Mouse (Mus musculus) c-Kit-positive CD71-positive TER-119-positive erythroid progenitor cells, embryonic 14.5 days (primary cell): ENCODE measurements at regions not wholly inside any gene's neighbourhood (a gene's known extent, or its start where the extent isn't known, plus 50 kb on each side); places are given as distances from the start of the nearest gene placed in this dataset.
"Not testable (repeated sequence)": the region's sequence is repeated elsewhere in the genome, so short reads cannot be mapped to it uniquely, and the experiment has no call there.

ENCODE experiments used
- DNase-seq: peaks from one replicate; pipeline ENCODE4 v3.0.0-alpha.2; 2013; ENCODE audit warnings: low spot score

DNA sequence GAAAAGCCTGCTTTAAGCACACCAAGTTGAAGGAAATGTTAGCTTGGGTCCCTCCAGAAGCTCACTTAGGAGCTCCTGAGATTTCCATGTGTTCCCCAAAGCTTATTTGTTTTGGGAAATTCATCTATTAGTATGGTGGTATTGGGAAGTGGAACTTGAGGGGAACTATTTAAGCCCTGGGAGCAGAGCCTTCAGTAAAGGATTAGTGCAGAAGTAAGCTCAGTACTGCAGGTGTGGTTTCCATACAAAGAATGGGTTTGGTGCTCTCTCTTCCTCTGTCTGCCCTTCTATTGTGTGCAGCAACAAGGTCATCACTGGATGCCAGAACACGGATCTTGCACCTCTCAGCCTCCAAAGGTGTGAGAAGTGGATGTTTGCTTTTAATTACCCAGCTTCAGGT lies 57.2 kb downstream of the Foxa2 start:
- no peak for DNase-seq

DNA sequence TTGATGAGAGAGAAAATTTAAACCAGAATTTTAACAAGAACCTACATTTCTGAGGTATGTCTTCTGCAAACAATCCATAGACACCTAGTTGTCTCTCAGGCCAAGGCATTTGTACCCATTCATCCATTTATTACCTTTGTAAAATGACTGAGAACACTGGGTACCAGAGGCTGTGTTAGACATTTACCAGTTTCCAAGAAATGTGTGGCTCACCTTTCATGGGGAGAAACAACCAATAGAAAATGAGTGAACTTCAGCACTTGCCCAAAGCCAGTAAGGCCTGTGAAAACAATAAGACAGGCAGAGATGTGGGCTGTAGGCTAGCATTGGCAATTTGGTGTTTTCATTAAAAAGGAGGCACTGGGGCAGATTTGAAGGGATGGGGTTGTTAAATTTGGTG lies 58.2 kb downstream of the Foxa2 start:
- no peak for DNase-seq

DNA sequence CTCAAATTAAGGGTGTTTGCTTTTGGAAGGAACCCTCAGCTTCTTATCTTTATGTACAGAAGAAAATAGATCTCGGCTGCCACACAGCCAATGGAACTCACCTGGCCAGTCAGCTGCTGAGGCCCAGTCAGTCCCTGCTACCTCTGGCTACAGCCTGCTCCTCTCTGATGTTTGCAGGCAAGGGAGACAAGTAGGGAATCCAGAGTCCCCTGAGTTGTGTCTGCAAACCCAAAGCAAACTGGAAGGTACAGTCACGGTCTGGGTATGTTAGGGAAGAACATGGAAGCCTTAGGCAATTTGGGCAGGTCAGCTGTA lies 61.6 kb downstream of the Foxa2 start:
- DNase-seq: no peak

DNA sequence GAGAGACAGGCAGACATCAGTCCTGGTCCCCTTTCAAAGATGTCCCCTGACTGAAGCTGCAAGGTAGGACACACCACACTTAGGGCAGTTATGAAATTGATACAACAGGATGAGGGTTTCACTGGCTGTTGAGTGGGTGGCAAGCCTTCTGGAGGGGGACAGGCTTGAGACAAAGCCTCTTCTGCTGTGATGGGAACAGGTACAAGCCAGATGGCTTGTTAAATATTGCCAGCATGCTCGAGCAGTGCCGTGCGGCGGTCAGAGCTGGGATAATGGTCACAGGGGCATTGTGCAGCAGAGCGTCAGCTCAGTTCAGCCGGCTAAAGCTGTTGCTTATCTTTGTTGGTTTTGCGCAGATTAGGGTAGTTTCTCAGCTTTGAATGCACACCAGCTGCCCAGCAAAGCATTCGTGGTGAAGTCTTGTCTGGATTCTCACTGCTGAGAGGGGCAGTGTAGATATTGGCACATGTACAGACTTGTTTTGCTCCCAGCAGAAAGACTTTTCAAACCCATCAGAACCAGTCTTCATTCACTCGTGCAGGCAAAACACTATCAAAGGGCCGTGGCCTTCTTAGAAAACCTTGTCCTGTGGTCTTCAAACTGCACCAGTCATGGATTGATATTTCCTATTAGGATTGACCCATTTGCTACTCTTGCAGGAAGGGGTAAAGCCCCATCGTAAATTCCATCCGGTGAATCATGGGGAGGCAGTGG lies 62.1 kb downstream of the Foxa2 start:
- DNase-seq: no peak

DNA sequence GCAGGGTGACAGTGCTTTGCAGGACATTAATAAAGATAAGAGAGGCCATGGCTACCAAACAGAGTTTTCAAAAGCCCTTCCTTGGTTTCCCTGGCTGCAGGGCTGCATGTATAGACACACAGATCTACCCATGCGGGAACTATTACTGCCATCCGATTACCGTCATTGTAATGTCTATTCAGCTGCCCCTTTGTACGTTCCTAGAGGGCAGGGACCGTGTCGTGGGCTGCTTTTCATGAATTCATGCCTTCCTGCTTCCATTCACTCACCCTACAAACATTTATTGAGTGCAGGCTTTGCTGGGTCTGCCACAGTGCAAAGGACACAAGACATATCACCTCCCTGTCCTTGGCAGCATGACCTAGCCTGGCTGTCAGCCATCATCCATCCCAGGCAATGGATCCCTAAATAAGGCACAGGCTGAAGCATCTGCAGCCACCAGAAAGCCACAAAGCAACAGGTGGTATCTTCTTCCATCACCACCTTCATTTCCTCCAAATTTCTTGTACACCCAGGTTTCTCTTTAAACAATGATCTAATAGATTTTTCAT lies 65.8 kb downstream of the Foxa2 start:
- DNase-seq: no peak

DNA sequence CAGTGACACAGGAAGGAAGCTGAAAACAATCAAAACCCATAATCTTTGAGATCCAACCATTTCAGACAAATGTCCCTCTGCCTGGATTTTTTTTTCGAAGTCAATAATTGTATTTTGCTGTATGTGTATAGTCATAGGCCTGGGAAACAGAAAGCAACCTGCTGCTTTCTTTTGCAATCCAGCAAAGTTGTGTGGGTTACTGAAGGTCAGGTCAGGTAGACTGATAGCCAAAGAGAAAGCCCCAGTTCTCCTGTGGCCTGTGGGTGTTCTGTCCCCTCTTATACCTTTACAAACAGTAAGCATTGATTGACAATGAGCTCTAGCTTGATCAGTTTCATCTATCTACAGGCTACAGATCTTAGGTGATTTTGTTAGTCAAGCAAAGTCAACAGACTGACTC lies 66.4 kb downstream of the Foxa2 start:
- no peak for DNase-seq

DNA sequence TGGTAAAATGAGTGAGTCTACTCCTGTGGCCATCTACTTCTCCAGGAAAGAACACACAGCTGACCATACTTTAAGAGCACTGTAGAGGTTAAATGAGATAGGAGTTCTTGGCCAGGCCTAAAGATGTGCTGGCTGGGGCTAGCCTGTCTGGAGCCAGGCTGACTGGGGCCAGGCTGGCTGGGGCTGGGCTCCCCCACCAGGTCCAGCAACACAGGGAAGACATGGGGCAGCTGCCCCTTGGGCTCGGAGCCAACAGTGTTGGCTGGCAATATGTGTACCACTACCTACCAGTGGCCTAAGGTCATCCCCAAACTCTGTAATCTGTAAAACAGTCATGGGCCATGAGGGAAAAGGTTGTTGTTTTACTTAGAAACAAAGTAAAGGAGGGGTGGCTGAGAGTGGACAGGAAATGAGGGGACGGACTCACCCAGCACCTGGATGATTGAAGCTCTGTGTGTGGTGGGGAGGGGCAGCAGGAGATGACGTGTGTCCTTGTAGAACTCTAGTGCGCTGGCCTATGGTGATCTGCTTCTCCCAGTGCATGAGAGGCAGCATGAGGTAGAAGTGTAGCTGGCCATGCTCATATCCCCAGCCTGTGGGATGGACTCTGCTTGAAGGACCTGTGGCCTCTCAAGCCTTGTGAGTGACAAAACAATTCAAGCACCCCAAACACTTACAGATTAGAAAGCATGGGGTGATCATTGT lies 67.0 kb downstream of the Foxa2 start:
- DNase-seq: no peak

DNA sequence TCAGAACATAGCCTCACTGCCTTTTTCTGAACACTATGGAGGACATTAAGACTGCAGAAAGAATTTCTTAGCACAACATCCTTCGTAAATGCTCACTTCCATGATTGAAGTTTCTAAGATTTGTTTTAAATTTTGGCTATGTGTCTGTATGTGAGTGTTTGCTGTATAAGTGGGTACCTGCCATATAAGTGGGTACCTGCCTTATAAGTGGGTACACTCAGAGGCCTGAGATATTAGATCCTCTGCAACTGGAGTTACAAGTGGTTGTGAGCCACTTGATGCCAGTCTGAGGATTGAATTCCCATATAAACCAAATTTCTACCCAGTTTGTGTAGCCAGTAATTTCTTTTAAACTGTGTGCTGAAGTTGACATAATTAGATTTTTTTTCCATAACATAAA lies 67.8 kb downstream of the Foxa2 start:
- DNase-seq: no peak

DNA sequence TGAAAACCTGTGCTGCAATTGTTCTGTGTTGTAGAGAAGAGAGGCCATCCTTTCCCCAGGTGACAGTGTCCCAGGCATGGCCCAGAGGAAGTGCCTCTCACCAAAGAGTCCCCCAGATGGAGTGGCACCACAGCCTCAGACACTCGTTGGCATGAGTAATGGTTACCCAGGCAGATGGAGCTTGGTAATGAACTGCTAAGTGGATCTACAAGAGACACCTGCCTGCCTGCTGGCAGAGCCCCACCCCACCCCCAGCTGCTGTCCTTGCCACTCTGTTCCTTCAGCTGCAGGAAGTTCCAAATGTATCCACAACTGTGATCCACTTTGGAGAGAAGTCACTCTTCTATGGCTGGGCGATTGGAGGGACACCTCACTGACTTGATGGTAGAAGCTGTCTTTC lies 72.0 kb downstream of the Foxa2 start:
- DNase-seq: no peak

DNA sequence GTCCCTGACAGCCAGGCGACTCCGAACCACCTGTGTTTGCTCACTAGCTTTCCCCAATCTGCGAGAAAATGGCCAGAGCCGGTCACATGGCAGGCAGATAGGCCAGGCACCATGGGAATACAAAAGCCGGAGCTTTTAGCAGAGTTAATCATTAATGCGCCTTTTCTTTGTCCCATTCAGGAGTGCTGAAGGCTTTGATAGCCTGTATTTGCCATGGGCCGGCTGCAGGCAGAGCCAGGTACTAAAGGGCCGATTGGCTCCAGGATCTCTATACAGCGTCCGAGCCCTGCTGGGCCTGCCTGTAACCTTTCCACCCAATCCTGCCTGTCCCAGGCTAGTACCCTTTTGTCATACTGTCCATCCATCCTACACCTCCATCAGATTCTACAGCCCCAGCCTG lies 78.1 kb downstream of the Foxa2 start:
- no peak for DNase-seq

DNA sequence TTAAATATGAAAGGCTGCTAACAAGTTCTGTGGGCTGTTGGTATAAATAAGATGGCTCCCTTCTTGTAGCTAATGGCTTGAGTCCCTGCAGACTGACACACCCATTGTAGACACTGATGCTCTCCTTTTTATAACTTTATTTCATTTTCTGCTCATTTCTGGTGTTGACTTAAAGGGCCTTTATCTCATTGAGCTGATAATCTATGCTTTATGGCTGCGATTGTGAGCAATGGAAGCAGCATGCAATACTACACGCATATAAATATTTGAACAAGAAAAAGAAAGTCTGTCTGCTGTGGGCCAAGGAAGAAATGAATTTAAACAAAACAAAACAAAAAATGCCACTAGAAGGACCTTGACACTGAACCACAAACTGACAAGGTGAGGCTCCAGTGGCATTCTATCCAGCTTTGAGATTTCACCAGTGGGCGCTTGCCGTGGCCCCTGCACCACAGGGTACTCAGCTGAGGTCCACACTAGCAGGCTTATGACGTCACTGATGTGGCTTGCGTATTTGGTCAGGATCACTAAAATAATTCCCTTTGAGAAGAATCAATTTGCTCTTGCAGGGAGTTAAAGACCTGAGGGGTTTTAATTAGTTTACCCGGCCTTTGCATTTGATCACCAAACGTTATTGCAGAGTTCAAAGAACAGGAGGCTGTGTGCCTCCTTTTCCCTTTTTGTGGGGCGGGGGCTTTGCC lies 78.8 kb downstream of the Foxa2 start:
- no peak for DNase-seq

DNA sequence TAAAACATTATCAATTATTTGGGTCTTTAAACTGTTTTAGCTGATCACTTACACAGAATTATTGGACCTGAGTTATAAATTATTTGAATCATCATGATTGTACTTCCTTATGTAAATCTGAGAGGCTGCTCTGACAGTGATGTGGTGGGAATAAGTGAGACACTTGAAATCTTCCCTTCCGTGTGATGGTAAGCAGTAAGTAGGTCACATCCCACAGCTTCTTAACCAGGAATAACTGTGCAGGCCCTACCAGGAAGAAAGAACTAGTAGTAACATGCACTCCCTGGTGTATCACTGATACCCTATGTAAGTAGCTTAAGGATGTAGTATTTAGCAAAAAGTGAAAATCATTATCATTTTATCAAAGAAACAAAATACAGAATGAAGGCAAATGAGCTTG lies 83.5 kb downstream of the Foxa2 start:
- not testable (repeated sequence) for DNase-seq

DNA sequence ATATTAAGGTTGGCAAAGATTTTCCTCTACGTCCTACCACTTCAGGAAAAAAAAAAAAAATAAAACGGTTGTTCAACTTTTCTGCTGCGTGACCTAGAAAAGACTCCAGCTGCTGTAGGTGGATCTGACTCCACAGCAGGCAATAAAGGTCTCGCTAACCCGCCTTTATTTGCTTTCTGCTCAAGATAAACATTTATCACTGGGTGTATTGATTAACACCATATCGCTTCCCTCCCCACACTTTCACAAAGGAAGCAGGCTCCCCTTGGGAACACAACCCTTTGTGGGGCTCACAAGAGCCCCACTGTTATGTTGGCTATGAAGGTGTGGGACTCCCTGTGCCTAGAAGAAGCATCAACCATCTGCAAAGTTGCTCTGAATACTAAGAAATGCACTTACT lies 85.1 kb downstream of the Foxa2 start:
- no peak for DNase-seq

DNA sequence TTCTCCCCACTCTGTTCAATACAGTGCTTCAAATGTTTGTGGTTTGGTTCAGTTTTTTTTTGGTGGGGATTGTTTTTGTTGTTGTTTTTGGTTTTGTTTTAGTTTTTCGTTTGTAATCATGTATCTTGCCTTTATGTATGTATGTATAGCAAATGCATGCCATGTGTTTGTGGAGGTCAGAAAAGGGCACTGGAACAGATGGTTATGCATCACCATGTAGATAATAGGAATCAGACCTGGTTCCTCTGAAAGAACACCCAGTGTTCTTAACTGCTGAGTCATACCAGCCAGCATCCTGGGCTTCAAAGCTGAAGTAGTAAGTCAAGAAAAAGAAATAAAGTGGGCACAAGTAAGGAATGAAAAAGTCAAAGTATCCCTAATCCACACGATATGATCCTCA lies 92.6 kb downstream of the Foxa2 start:
- no peak for DNase-seq

DNA sequence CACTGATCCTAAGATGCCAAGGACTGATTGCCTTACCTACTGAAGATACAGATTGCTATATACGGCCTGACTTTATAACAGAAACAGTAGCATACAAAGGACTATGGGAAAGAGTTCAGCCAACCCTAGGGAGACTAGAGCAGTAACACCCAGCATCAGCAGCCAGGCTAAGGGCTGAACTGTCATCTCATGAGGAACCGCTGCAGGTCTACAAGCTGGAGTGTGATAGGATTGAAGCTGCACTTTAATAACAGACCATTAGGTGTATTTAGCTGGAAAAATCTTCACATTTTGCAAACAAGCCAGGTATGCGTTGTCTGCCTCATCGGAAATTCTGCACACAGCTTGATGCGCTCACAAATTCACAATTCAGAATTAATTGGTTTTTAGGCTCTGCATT lies 95.5 kb downstream of the Foxa2 start:
- no peak for DNase-seq

DNA sequence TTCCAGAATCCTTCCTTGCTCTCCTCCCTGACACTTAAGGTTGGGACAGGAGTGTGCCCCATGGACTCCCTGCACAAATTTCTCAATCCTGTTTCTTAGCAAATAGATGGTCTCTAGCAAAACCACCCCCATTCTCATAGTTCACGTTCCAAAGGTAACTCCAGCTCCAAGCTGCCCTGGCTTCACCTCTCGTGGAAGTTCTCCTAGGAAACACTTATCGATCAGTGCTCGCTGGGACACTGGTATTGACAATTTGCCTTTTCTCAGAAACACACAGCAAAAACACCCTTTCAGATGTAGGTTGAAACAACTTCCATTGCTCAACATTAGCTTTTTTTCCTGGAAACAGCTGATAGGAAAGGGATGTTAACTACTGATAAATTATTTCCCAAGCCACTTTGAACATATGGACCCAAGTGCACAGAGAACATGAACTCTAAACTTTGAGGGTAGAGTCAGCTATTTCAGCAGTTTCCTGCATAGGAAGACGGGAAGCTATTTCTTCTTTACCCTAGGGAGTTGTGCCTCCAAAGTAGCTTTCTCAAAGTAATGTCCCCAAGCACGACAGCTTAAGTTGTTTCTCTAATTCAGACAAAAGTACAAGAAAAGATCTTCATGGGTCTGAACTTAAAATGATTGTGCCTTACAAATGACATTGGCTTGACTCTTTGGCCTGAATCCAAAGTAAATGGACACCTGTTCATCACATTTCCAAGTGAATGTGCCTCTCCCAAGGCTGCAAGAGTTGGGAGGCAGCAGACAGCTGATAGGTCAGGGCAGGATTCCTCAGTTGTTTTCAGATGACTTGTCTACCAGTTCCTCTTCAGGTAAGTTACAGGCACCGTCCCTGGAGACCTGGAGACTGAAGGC lies 102.4 kb downstream of the Foxa2 start:
- DNase-seq: no peak

DNA sequence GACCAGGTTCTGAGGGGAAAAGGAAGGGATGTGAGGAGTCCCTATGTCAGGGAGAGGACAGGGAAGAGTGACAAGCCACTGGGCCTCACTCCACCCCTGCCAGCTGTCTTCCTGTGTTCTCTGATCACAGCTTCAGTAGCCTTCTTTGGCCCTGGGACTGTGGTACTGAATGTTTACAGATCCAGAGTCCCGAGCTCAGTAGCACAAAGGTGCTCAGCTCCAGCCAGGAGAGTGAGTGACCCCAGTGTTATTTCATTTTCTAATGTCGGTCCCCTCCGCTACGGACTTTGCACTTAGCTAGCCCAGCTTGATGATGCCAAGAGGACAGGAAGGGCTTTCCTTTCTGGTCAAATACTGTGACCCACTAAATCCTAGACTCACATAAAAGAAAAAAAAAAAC lies 104.2 kb downstream of the Foxa2 start:
- DNase-seq: no peak

DNA sequence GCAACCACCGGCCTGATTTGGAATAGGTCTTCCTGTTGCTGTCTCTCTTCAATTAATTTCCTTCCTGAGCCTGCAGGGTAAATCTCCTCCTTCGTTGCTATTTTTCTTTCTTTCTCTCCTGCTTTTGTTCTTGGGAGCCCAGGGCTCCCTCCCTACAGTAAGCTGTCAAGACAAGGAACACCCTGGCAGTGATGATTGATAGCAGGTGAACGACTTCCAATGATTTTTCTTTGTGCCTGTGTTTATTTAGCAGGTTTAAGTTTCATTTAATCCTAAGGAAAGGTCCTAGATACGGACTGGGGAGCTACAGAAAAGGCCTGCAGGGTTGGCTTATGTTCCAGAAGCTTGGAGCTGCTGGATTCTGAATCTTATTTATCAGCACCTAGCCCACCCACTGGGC lies 105.5 kb downstream of the Foxa2 start:
- no peak for DNase-seq

DNA sequence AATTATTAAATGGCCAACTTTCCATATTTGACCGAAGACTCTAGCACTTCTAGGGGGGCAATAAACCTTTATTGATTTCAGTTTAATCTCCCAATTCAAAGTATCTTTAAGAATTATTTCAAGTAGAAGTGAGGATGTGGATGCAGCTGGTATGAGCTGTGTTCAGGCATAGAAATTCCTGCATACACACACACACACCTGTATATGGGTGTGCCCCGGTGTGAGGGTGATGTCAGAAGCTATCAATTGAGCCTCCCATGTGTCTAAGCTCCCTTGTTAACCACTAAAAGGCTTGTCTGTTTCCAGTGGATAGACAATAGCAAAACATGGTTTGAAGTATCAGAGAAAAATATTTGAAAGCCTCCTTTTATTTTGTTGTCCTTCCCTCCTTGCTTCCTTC lies 114.3 kb downstream of the Foxa2 start:
- no peak for DNase-seq

DNA sequence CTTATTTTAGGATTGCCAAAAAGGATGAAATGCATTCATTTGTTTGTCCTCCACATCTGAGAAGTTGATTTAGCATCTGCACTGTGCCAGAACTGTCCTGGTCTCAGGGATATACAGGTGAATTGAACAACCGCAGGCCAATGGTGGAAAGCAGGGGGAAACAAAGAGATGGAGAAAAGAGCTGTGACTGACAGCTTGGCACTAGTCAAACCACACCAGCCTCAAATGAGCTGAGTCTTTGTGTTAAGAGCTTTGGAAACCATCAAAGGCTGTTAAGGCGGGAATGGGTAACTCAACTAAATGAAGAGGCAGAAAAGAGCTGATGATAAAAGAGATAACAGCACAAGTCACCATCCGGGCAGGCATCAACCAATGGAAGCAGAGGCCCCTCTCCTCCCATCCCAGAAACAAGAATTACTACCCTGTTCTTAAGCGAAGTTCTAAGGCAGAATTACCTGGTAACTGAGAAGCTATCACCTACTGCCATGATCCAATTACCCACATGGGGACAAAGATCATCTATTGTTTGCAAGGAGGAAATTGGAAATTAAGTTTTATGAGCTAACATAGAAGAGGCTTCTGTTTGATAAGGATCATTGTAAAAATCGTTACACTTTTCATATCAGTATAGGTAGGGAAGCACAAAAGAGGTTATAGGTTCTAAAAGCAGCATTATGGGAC lies 117.6 kb downstream of the Foxa2 start:
- no peak for DNase-seq

DNA sequence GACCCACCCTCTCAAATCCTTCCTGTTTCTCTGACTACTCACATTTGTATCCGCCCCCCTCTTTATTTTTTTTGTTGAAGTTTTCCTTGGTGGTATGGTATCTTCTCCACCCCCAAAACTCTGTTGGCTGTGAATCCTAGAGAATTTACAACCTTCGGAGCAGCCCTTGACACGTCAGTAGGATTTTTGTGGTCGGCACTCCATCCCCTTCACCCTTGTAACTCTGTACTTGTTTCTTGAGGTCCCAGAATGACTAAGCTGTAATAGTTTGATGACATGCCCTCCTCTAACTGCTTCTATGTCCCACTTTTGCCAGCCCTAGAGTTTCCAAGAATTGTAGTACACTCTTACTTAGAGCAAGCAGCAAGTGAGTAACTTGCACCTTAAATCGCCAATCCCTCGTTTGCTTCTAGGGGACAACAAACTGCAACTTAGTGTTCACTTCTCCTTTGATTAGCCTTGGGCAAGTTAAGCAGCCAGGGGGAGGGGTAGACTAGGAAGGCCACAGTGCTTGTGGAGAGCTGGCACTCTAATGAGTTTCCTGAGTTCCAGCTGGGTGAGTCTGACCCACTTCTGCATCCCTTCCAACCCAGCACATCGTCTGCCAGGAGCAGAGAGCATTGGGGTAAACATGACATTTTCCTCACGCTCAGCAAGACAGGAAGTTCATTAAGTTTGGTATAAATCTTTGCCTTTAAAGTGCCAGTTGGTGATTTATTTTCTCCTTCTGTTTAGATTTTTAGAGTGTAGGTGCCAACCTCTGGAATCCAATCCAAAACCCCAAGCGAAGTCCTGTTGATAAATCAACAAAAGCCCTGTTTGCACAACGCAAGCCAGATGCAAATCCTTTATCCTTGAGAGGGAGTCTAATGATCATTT lies 118.7 kb downstream of the Foxa2 start:
- DNase-seq: no peak
